Mouse (Mus musculus): ENCODE measurements at regions not wholly inside any gene's neighbourhood (a gene's known extent, or its start where the extent isn't known, plus 50 kb on each side); places are given as distances from the start of the nearest gene placed in this dataset.

GRCm38 (mm10) chr4:84222057-84222717 lies 452.9 kb downstream of the Bnc2 start:
- TF ChIP-seq ZC3H11A (IDR thresholded peaks at IDR 0.05; ENCODE audit: low read depth, low read length) (no peak), POLR2AphosphoS2 (IDR thresholded peaks at IDR 0.05; ENCODE audit: low read depth, low read length) (no peak), MAZ (IDR thresholded peaks at IDR 0.05; ENCODE audit: low read depth, low read length) (no peak), UBTF (IDR thresholded peaks at IDR 0.05; ENCODE audit: low read depth, low read length) (no peak), RCOR1 (conservative IDR thresholded peaks at IDR 0.05; ENCODE audit: low read depth, low read length) (no peak), MAFK (IDR thresholded peaks at IDR 0.05; ENCODE audit: insufficient replicate concordance, low read length) (no peak), EP300 (IDR thresholded peaks at IDR 0.05; ENCODE audit: low read length) (no peak), JUND (conservative IDR thresholded peaks at IDR 0.05; ENCODE audit: low read depth, low read length) (no peak), SMC3 (IDR thresholded peaks at IDR 0.05; ENCODE audit: low read depth, low read length) (no peak), MYC (IDR thresholded peaks at IDR 0.05; ENCODE audit: low read depth, low read length) (no peak), CHD2 (IDR thresholded peaks at IDR 0.05; ENCODE audit: low read length) (no peak), ZNF384 (IDR thresholded peaks at IDR 0.05; ENCODE audit: low read depth, low read length) (no peak), MEF2A (IDR thresholded peaks at IDR 0.05; ENCODE audit: borderline replicate concordance, low read depth, low read length) (no peak), CHD1 (IDR thresholded peaks at IDR 0.05; ENCODE audit: low read depth, low read length) (no peak), KAT2A (IDR thresholded peaks at IDR 0.05; ENCODE audit: insufficient replicate concordance, low read length) (no peak), NELFE (IDR thresholded peaks at IDR 0.05; ENCODE audit: low read depth, low read length) (no peak), PAX5 (IDR thresholded peaks at IDR 0.05; ENCODE audit: low read length) (no peak), IRF4 (IDR thresholded peaks at IDR 0.05; ENCODE audit: low read depth, low read length) (no peak), E2F4 (IDR thresholded peaks at IDR 0.05; ENCODE audit: insufficient replicate concordance, low read depth, low read length) (no peak), NRF1 (IDR thresholded peaks at IDR 0.05; ENCODE audit: low read depth, low read length) (no peak)
- H3K4me3 ChIP-seq (replicated peaks in 1 of 3; ENCODE audit: low read depth in 2 of 3, low read length in 2 of 3, poor library complexity in 1 of 3), result no peak overlapping the region
- H3K9me3 ChIP-seq (replicated peaks; ENCODE audit: low read length), result peaks cover 75% of the 10 kb centered on the region

DNA sequence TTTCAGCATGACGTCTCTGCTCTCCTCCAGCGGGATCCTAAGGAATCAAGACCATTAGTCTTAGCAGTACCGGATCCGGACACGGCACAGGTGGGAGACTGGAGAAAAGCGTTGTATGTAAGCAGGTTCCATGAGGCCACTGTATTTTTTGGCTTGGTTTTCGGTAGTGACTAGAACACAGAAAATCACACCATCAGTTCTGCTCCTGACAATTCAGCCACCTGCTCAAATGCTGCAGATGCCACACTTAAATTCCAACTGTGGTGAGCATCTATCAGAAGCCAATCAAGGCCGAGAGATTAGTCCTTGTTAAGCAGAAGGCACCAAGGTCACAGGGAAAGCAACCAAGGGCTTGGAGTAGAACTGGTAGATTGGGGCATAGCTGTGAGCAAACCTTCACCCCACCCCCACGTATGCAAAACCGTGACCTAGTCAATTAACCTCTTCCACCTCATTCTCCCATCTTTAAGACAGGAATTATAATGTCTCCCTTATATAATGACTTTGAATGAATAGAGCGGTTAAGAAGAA lies 452.2 kb downstream of the Bnc2 start:
- Histone ChIP-seq H3K27ac (ENCODE audit: insufficient read depth, low read depth) (no peak overlapping the region), H3K9me3 (replicated peaks; ENCODE audit: low read length) (peaks cover 76% of the 10 kb centered on the region), H3K4me2 (ENCODE audit: insufficient read depth, low read depth, poor library complexity, severe bottlenecking) (no peak overlapping the region), H3K27me3 (replicated peaks) (no peaks in the 10 kb centered on the region), H3K4me3 (replicated peaks in 1 of 3; ENCODE audit: low read depth in 2 of 3, low read length in 2 of 3, poor library complexity in 1 of 3) (no peak overlapping the region), H3K79me2 (replicated peaks; ENCODE audit: control insufficient read depth, extremely low read depth, insufficient read depth, poor library complexity, severe bottlenecking) (no peaks in the 10 kb centered on the region), H3K9ac (ENCODE audit: insufficient read depth, low read depth) (no peak overlapping the region), H3K4me1 (ENCODE audit: control insufficient read depth in 1 of 2, insufficient read depth in 2 of 2) (no peaks in the 10 kb centered on the region), H3K36me3 (replicated peaks in 1 of 2; ENCODE audit: control insufficient read depth in 1 of 2, insufficient read depth in 1 of 2, low read length in 1 of 2) (no peaks in the 10 kb centered on the region)
- in situ Hi-C loops (cut with MboI; ENCODE audit: low pct_ligation_motif_present, low pct_unique_long_range_greater_than_20kb, low sequenced_read_pairs) (no loop called here), dilution Hi-C loops (cut with MboI; ENCODE audit: extremely low pct_ligation_motif_present, extremely low pct_unique_long_range_greater_than_20kb, low sequenced_read_pairs) (no loop called here)
- no peak for DNase-seq (ENCODE audit: extremely low read depth)
- no peak for TF ChIP-seq USF1 (IDR thresholded peaks at IDR 0.05; ENCODE audit: low read depth, low read length)

More at GRCm38 (mm10) chr4:84222057-84222717, 452.9 kb downstream of the Bnc2 start:
- in situ Hi-C loops (cut with MboI; ENCODE audit: low pct_ligation_motif_present, low pct_unique_long_range_greater_than_20kb, low sequenced_read_pairs), result no loop called here
- H3K9ac ChIP-seq (ENCODE audit: insufficient read depth, low read depth), result no peak overlapping the region
- H3K27ac ChIP-seq (ENCODE audit: insufficient read depth, low read depth), result no peak overlapping the region
- no peak for DNase-seq (ENCODE audit: extremely low read depth)
- no peaks in the 10 kb centered on the region for H3K4me1 ChIP-seq (ENCODE audit: control insufficient read depth in 1 of 2, insufficient read depth in 2 of 2)
- no peak overlapping the region for H3K4me2 ChIP-seq (ENCODE audit: insufficient read depth, low read depth, poor library complexity, severe bottlenecking)
- H3K79me2 ChIP-seq (replicated peaks; ENCODE audit: control insufficient read depth, extremely low read depth, insufficient read depth, poor library complexity, severe bottlenecking), result no peaks in the 10 kb centered on the region
- dilution Hi-C loops (cut with MboI; ENCODE audit: extremely low pct_ligation_motif_present, extremely low pct_unique_long_range_greater_than_20kb, low sequenced_read_pairs), result no loop called here
- no peaks in the 10 kb centered on the region for H3K36me3 ChIP-seq (replicated peaks in 1 of 2; ENCODE audit: control insufficient read depth in 1 of 2, insufficient read depth in 1 of 2, low read length in 1 of 2)
- H3K27me3 ChIP-seq (replicated peaks), result no peaks in the 10 kb centered on the region
